Mouse (Mus musculus): ENCODE measurements around the gene Rassf3. TPM values are rescaled to one million over a fixed set of nuclear protein-coding genes. Genes with fewer than 3 reads are reported as not detected.

Rassf3 gene
- polyA plus RNA-seq, 1 experiment from 2014 or later: 19.2 TPM

- H3K4me2 ChIP-seq (replicated peaks; ENCODE audit: low read depth): peak overlapping the region; percentile 32
- peaks cover 28% of the 10 kb centered on the region for H3K4me1 ChIP-seq (replicated peaks; ENCODE audit: control insufficient read depth, insufficient read depth)
- peak overlapping the region; percentile 86 for H3K27ac ChIP-seq (replicated peaks)
- 18% methylated on average over 8 of the region's 8 CpGs for WGBS
- no peak overlapping the region for H3K4me3 ChIP-seq (ENCODE audit: low read depth, low read length)
- DNase-seq (ENCODE audit: low spot score) (no peak), ATAC-seq (ENCODE audit: low FRiP score, low TSS enrichment) (no peak)
- H3K27me3 ChIP-seq (ENCODE audit: control insufficient read depth, insufficient read depth, low read length): no peaks in the 10 kb centered on the region
- no peak for TF ChIP-seq CTCF (IDR thresholded peaks at IDR 0.05; ENCODE audit: low read depth)
- no peak for TF ChIP-seq EP300 (optimal IDR thresholded peaks at IDR 0.05)
- H3K36me3 ChIP-seq (ENCODE audit: control insufficient read depth, insufficient read depth, low read length): no peaks in the 10 kb centered on the region
- no peak overlapping the region for H3K9ac ChIP-seq (ENCODE audit: low read length)
- no peaks in the 10 kb centered on the region for H3K9me3 ChIP-seq (ENCODE audit: control insufficient read depth, low read length)
These were observed 46.6 kb downstream of the Rassf3 start for GRCm38 (mm10) chr10:121429581-121429980.

- Histone ChIP-seq H3K36me3 (ENCODE audit: control insufficient read depth, insufficient read depth, low read length) (no peaks in the 10 kb centered on the region), H3K9me3 (ENCODE audit: control insufficient read depth, low read length) (no peaks in the 10 kb centered on the region), H3K4me1 (replicated peaks; ENCODE audit: control insufficient read depth, insufficient read depth) (peaks cover 28% of the 10 kb centered on the region), H3K27me3 (ENCODE audit: control insufficient read depth, insufficient read depth, low read length) (no peaks in the 10 kb centered on the region), H3K9ac (ENCODE audit: low read length) (no peak overlapping the region), H3K4me3 (ENCODE audit: low read depth, low read length) (no peak overlapping the region), H3K27ac (replicated peaks) (peak overlapping the region; percentile 86), H3K4me2 (replicated peaks; ENCODE audit: low read depth) (no peak overlapping the region)
- 24% methylated on average over 2 of the region's 2 CpGs for WGBS
- ATAC-seq (ENCODE audit: low FRiP score, low TSS enrichment) (peak; percentile 32), DNase-seq (ENCODE audit: low spot score) (no peak)
- TF ChIP-seq CTCF (IDR thresholded peaks at IDR 0.05; ENCODE audit: low read depth): no peak
- no peak for TF ChIP-seq EP300 (optimal IDR thresholded peaks at IDR 0.05)
These were observed 47.1 kb downstream of the Rassf3 start for GRCm38 (mm10) chr10:121429089-121429488.

GRCm38 (mm10) chr10:121428011-121428711 is 48.0 kb downstream of the Rassf3 start:
- H3K36me3 ChIP-seq (ENCODE audit: control insufficient read depth, insufficient read depth, low read length): no peaks in the 10 kb centered on the region
- no peak overlapping the region for H3K4me3 ChIP-seq (ENCODE audit: low read depth, low read length)
- WGBS: 67% methylated on average over 15 of the region's 15 CpGs
- DNase-seq (ENCODE audit: low spot score) (no peak), ATAC-seq (ENCODE audit: low FRiP score, low TSS enrichment) (no peak)
- no peaks in the 10 kb centered on the region for H3K9me3 ChIP-seq (ENCODE audit: control insufficient read depth, low read length)
- no peak overlapping the region for H3K9ac ChIP-seq (ENCODE audit: low read length)
- TF ChIP-seq EP300 (optimal IDR thresholded peaks at IDR 0.05) (no peak), CTCF (IDR thresholded peaks at IDR 0.05; ENCODE audit: low read depth) (no peak)
- no peak overlapping the region for H3K4me2 ChIP-seq (replicated peaks; ENCODE audit: low read depth)
- no peaks in the 10 kb centered on the region for H3K27me3 ChIP-seq (ENCODE audit: control insufficient read depth, insufficient read depth, low read length)
- H3K4me1 ChIP-seq (replicated peaks; ENCODE audit: control insufficient read depth, insufficient read depth): peaks cover 25% of the 10 kb centered on the region
- H3K27ac ChIP-seq (replicated peaks): peak overlapping the region; percentile 86

- H3K4me2 ChIP-seq (replicated peaks; ENCODE audit: low read depth): no peak overlapping the region
- H3K4me1 ChIP-seq (replicated peaks; ENCODE audit: control insufficient read depth, insufficient read depth): peaks cover 18% of the 10 kb centered on the region
- H3K36me3 ChIP-seq (ENCODE audit: control insufficient read depth, insufficient read depth, low read length): no peaks in the 10 kb centered on the region
- H3K9me3 ChIP-seq (ENCODE audit: control insufficient read depth, low read length): no peaks in the 10 kb centered on the region
- DNase-seq (ENCODE audit: low spot score): peak; percentile 67
- ATAC-seq (ENCODE audit: low FRiP score, low TSS enrichment): no peak
- H3K27me3 ChIP-seq (ENCODE audit: control insufficient read depth, insufficient read depth, low read length): no peaks in the 10 kb centered on the region
- H3K27ac ChIP-seq (replicated peaks): peak overlapping the region; percentile 61; the same call in 1 of the 2 replicates
- TF ChIP-seq EP300 (optimal IDR thresholded peaks at IDR 0.05) (no peak), CTCF (IDR thresholded peaks at IDR 0.05; ENCODE audit: low read depth) (peak; percentile 73)
- no peak overlapping the region for H3K9ac ChIP-seq (ENCODE audit: low read length)
- WGBS: 60% methylated on average over 5 of the region's 5 CpGs
- H3K4me3 ChIP-seq (ENCODE audit: low read depth, low read length): no peak overlapping the region
These were observed 49.0 kb downstream of the Rassf3 start for GRCm38 (mm10) chr10:121427136-121427535.

- peak; percentile 59 for DNase-seq (ENCODE audit: low spot score)
- no peak overlapping the region for H3K4me3 ChIP-seq (ENCODE audit: low read depth, low read length)
- no peak overlapping the region for H3K4me2 ChIP-seq (replicated peaks; ENCODE audit: low read depth)
- no peaks in the 10 kb centered on the region for H3K9me3 ChIP-seq (ENCODE audit: control insufficient read depth, low read length)
- TF ChIP-seq CTCF (IDR thresholded peaks at IDR 0.05; ENCODE audit: low read depth) (no peak), EP300 (optimal IDR thresholded peaks at IDR 0.05) (no peak)
- H3K36me3 ChIP-seq (ENCODE audit: control insufficient read depth, insufficient read depth, low read length): no peaks in the 10 kb centered on the region
- 28% methylated on average over 5 of the region's 5 CpGs for WGBS
- H3K4me1 ChIP-seq (replicated peaks; ENCODE audit: control insufficient read depth, insufficient read depth): peaks cover 17% of the 10 kb centered on the region
- no peak overlapping the region for H3K9ac ChIP-seq (ENCODE audit: low read length)
- peak overlapping the region; percentile 61; the same call in 1 of the 2 replicates for H3K27ac ChIP-seq (replicated peaks)
- no peak for ATAC-seq (ENCODE audit: low FRiP score, low TSS enrichment)
- no peaks in the 10 kb centered on the region for H3K27me3 ChIP-seq (ENCODE audit: control insufficient read depth, insufficient read depth, low read length)
These were observed 49.6 kb downstream of the Rassf3 start for GRCm38 (mm10) chr10:121426458-121427070.

- DNase-seq (ENCODE audit: low spot score) (no peak), ATAC-seq (ENCODE audit: low FRiP score, low TSS enrichment) (no peak; the same call in 1 of the 2 replicates)
- Histone ChIP-seq H3K9me3 (ENCODE audit: control insufficient read depth, low read length) (no peaks in the 10 kb centered on the region), H3K9ac (ENCODE audit: low read length) (no peak overlapping the region), H3K27ac (replicated peaks) (peak overlapping the region; percentile 65), H3K4me2 (replicated peaks; ENCODE audit: low read depth) (no peak overlapping the region), H3K36me3 (ENCODE audit: control insufficient read depth, insufficient read depth, low read length) (no peaks in the 10 kb centered on the region), H3K4me3 (ENCODE audit: low read depth, low read length) (no peak overlapping the region), H3K4me1 (replicated peaks; ENCODE audit: control insufficient read depth, insufficient read depth) (peaks cover 12% of the 10 kb centered on the region), H3K27me3 (ENCODE audit: control insufficient read depth, insufficient read depth, low read length) (no peaks in the 10 kb centered on the region)
- WGBS: 42% methylated on average over 14 of the region's 14 CpGs
- TF ChIP-seq CTCF (IDR thresholded peaks at IDR 0.05; ENCODE audit: low read depth) (no peak), EP300 (optimal IDR thresholded peaks at IDR 0.05) (no peak)
These were observed 50.6 kb downstream of the Rassf3 start for GRCm38 (mm10) chr10:121425506-121426025.

All from stomach, postnatal 0 days (tissue).